8 mouse cellular contexts compared by ENCODE assay signal in the genomic region with DNA sequence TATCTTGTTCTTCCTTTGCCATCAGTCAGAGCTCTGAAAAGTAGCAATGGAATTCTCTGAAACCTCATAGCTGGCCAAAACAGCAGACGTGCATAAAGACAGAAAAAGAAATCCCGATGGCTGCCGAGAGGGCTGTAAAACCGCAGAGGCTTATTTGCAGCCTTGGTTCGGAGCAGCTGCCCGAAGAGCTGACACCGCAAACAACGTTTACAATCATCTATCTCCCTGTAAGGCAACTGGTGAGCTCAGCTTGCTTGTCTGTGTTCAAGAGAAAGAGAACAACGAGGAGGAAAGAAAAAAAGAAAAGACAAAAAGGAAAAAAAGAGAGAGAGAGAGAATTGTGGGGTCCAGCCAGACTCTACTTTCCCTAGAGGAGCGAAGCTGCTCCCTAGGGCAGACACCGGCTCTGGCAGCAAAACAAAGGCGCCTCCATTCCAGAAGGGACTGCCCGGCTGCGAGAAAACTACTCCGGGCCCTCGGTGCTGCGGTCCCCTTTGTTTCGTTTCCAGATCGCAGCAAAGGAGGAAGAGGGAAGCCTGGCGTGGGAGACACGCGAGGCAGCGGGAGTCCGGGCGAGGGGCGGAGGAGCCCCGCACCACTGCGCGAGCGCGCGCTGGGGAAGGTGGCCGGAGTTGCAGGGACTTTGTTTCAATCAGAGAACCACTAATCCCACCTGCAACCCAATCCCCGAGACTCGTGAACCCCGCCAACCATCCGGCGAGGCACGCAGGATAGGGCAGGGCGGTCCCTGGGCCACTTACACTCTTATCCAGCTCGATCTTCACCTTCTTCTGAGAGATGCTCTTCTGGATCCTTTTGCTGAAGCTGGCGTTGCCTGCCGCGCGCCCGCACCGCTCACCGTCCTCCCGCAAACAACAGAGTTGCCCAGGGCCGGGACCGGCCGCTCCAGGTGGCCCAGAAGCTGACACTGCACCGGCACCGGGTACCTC. TPM values are rescaled to one million over a fixed set of nuclear protein-coding genes. Genes with fewer than 3 reads are reported as not detected.
DNase-seq lines count a peak whose midpoint lies in the region; ATAC-seq and TF ChIP-seq lines count a peak whose summit lies in the region.

No protein-coding gene starts in this region.

- H3K36me3 ChIP-seq in heart, embryonic 13.5 days: peaks cover 18% of the 10 kb centered on the region
- no peaks in the 10 kb centered on the region; the same call in 1 of the 2 replicates for H3K36me3 ChIP-seq in liver, embryonic 16.5 days (ENCODE audit: control insufficient read depth, insufficient read depth)
- peaks cover 14% of the 10 kb centered on the region for H3K36me3 ChIP-seq in neural tube, embryonic 13.5 days
- H3K36me3 ChIP-seq in stomach, postnatal 0 days (ENCODE audit: control insufficient read depth, insufficient read depth, low read length): peaks cover 4% of the 10 kb centered on the region; the same call in 1 of the 2 replicates

- H3K4me3 ChIP-seq in embryonic fibroblast, embryonic 13.5 days (ENCODE audit: insufficient read depth, low read length): peak overlapping the region; percentile 96
- H3K4me3 ChIP-seq in heart, embryonic 13.5 days: peak overlapping the region; percentile 93
- H3K4me3 ChIP-seq in liver, embryonic 16.5 days (ENCODE audit: low read depth, low read length): peak overlapping the region; percentile 100
- peak overlapping the region; percentile 82 for H3K4me3 ChIP-seq in neural tube, embryonic 13.5 days
- H3K4me3 ChIP-seq in stomach, postnatal 0 days (ENCODE audit: low read depth, low read length): peak overlapping the region; percentile 97

- peak overlapping the region; percentile 44 for H3K27ac ChIP-seq in embryonic fibroblast, embryonic 13.5 days (ENCODE audit: insufficient read depth, low read length)
- H3K27ac ChIP-seq in heart, embryonic 13.5 days (replicated peaks): peak overlapping the region; percentile 97
- peak overlapping the region; percentile 88 for H3K27ac ChIP-seq in liver, embryonic 16.5 days (ENCODE audit: low read length)
- peak overlapping the region; percentile 99 for H3K27ac ChIP-seq in neural tube, embryonic 13.5 days (replicated peaks)
- H3K27ac ChIP-seq in stomach, postnatal 0 days (replicated peaks): peak overlapping the region; percentile 91

- DNase-seq in CD4-positive, CD25-positive, alpha-beta regulatory T cell, adult 2 months (ENCODE audit: low read depth, low spot score): peak; percentile 31
- peak; percentile 11 to 19 for DNase-seq in adrenal gland, postnatal 4 days (ENCODE audit: low spot score in 2 of 2)
- peak; percentile 61 for DNase-seq in kidney, postnatal 10 days
- peak; percentile 54 for DNase-seq in stomach, postnatal 0 days (ENCODE audit: low spot score)

- no peaks in the 10 kb centered on the region for H3K9me3 ChIP-seq in heart, embryonic 13.5 days
- no peaks in the 10 kb centered on the region for H3K9me3 ChIP-seq in liver, embryonic 16.5 days (replicated peaks; ENCODE audit: control insufficient read depth, low read length)
- no peaks in the 10 kb centered on the region for H3K9me3 ChIP-seq in neural tube, embryonic 13.5 days
- no peaks in the 10 kb centered on the region for H3K9me3 ChIP-seq in stomach, postnatal 0 days (ENCODE audit: control insufficient read depth, low read length)

- TF ChIP-seq POLR2A in embryonic fibroblast, embryonic 13.5 days (IDR thresholded peaks at IDR 0.05; ENCODE audit: low read depth, low read length): peak; percentile 23; the same call in 1 of the 2 replicates

- peak; percentile 45 for ATAC-seq in heart, embryonic 13.5 days (ENCODE audit: extremely low read depth, insufficient number of reproducible peaks, low FRiP score, low TSS enrichment)
- ATAC-seq in liver, embryonic 16.5 days (ENCODE audit: low read depth): peak; percentile 41
- ATAC-seq in neural tube, embryonic 13.5 days (ENCODE audit: low read depth): peak; percentile 77
- peak; percentile 45 for ATAC-seq in stomach, postnatal 0 days (ENCODE audit: low FRiP score, low TSS enrichment)

- WGBS in heart, embryonic 13.5 days: under 1% methylated on average over 54 of the region's 54 CpGs
- WGBS in liver, embryonic 16.5 days (ENCODE audit: insufficient replicate concordance): under 1% methylated on average over 54 of the region's 54 CpGs
- under 1% methylated on average over 54 of the region's 54 CpGs for WGBS in neural tube, embryonic 13.5 days
- under 1% methylated on average over 54 of the region's 54 CpGs for WGBS in stomach, postnatal 0 days

- peak overlapping the region; percentile 85 for H3K4me2 ChIP-seq in heart, embryonic 13.5 days
- H3K4me2 ChIP-seq in liver, embryonic 16.5 days (ENCODE audit: low read depth, low read length): peak overlapping the region; percentile 90
- H3K4me2 ChIP-seq in neural tube, embryonic 13.5 days: peak overlapping the region; percentile 74
- peak overlapping the region; percentile 64 for H3K4me2 ChIP-seq in stomach, postnatal 0 days (replicated peaks; ENCODE audit: low read depth)

- no peaks in the 10 kb centered on the region for H3K27me3 ChIP-seq in heart, embryonic 13.5 days (replicated peaks)
- no peaks in the 10 kb centered on the region for H3K27me3 ChIP-seq in liver, embryonic 16.5 days (ENCODE audit: control insufficient read depth, insufficient read depth, low read depth, low read length)
- no peaks in the 10 kb centered on the region for H3K27me3 ChIP-seq in neural tube, embryonic 13.5 days
- H3K27me3 ChIP-seq in stomach, postnatal 0 days (ENCODE audit: control insufficient read depth, insufficient read depth, low read length): no peaks in the 10 kb centered on the region

- H3K4me1 ChIP-seq in embryonic fibroblast, embryonic 13.5 days (ENCODE audit: control insufficient read depth, insufficient read depth, low read length): peaks cover 5% of the 10 kb centered on the region
- peaks cover 18% of the 10 kb centered on the region for H3K4me1 ChIP-seq in heart, embryonic 13.5 days
- H3K4me1 ChIP-seq in liver, embryonic 16.5 days (ENCODE audit: control insufficient read depth, low read depth, low read length): peaks cover 19% of the 10 kb centered on the region
- peaks cover 17% of the 10 kb centered on the region for H3K4me1 ChIP-seq in neural tube, embryonic 13.5 days (replicated peaks)
- no peaks in the 10 kb centered on the region for H3K4me1 ChIP-seq in stomach, postnatal 0 days (replicated peaks; ENCODE audit: control insufficient read depth, insufficient read depth)

- no peak for TF ChIP-seq CTCF in embryonic fibroblast, embryonic 13.5 days (IDR thresholded peaks at IDR 0.05; ENCODE audit: borderline replicate concordance, insufficient read depth, low read length)
- no peak for TF ChIP-seq CTCF in stomach, postnatal 0 days (IDR thresholded peaks at IDR 0.05; ENCODE audit: low read depth)

- H3K9ac ChIP-seq in heart, embryonic 13.5 days: peak overlapping the region; percentile 98
- peak overlapping the region; percentile 96 for H3K9ac ChIP-seq in liver, embryonic 16.5 days (ENCODE audit: low read depth, low read length)
- H3K9ac ChIP-seq in neural tube, embryonic 13.5 days: peak overlapping the region; percentile 94
- H3K9ac ChIP-seq in stomach, postnatal 0 days (ENCODE audit: low read length): peak overlapping the region; percentile 74

- no peak for TF ChIP-seq EP300 in stomach, postnatal 0 days (optimal IDR thresholded peaks at IDR 0.05)

RNA-seq across cellular contexts. Expression of gene Sap30, which starts 0.9 kb away (rescaled TPM):
- 10 to 100 TPM; 15.6 to 15.9 TPM for total RNA-seq in adrenal gland, postnatal 4 days (2021)
- polyA plus RNA-seq in embryonic fibroblast, embryonic 13.5 days (2011; ENCODE audit: insufficient read length, low read depth, missing spikeins): 11.2 and 14.8 TPM in 2 replicates
- 45.8 and 47.5 TPM in 2 replicates for polyA plus RNA-seq in heart, embryonic 13.5 days (2015; fragmentation: Nextera tagmentation; extraction: Ambion mirVana)
- 9.6 and 10.8 TPM in 2 replicates for polyA plus RNA-seq in liver, embryonic 16.5 days (2015; fragmentation: Nextera tagmentation; extraction: Ambion mirVana)
- polyA plus RNA-seq in neural tube, embryonic 13.5 days (2015; fragmentation: Nextera tagmentation; extraction: Ambion mirVana): 50.6 and 51.0 TPM in 2 replicates
- polyA plus RNA-seq in stomach, postnatal 0 days (2015; fragmentation: Nextera tagmentation; extraction: Ambion mirVana): 23.8 and 28.6 TPM in 2 replicates

RNA-seq across cellular contexts. Expression of gene Hmgb2, which starts 24.9 kb away (rescaled TPM):
- 100 to 1,000 TPM; 172 to 189 TPM for total RNA-seq in adrenal gland, postnatal 4 days (2021)
- polyA plus RNA-seq in embryonic fibroblast, embryonic 13.5 days (2011; ENCODE audit: insufficient read length, low read depth, missing spikeins): 26.8 and 35.4 TPM in 2 replicates
- polyA plus RNA-seq in heart, embryonic 13.5 days (2015; fragmentation: Nextera tagmentation; extraction: Ambion mirVana): 221 and 261 TPM in 2 replicates
- 226 and 279 TPM in 2 replicates for polyA plus RNA-seq in liver, embryonic 16.5 days (2015; fragmentation: Nextera tagmentation; extraction: Ambion mirVana)
- 85.6 and 87.2 TPM in 2 replicates for polyA plus RNA-seq in neural tube, embryonic 13.5 days (2015; fragmentation: Nextera tagmentation; extraction: Ambion mirVana)
- 158 and 220 TPM in 2 replicates for polyA plus RNA-seq in stomach, postnatal 0 days (2015; fragmentation: Nextera tagmentation; extraction: Ambion mirVana)

RNA-seq across cellular contexts. Expression of gene Scrg1, which starts 31.0 kb away (rescaled TPM):
- total RNA-seq in adrenal gland, postnatal 4 days (2021): 1 to 10 TPM; 1.5 to 1.9 TPM
- 1.0 TPM in 1 of 2 replicates, not detected in the other for polyA plus RNA-seq in embryonic fibroblast, embryonic 13.5 days (2011; ENCODE audit: insufficient read length, low read depth, missing spikeins)
- 1.3 and 1.4 TPM in 2 replicates for polyA plus RNA-seq in heart, embryonic 13.5 days (2015; fragmentation: Nextera tagmentation; extraction: Ambion mirVana)
- 0.54 TPM in 1 of 2 replicates, not detected in the other for polyA plus RNA-seq in liver, embryonic 16.5 days (2015; fragmentation: Nextera tagmentation; extraction: Ambion mirVana)
- polyA plus RNA-seq in neural tube, embryonic 13.5 days (2015; fragmentation: Nextera tagmentation; extraction: Ambion mirVana): 2.3 and 2.9 TPM in 2 replicates
- 0.65 and 0.98 TPM in 2 replicates for polyA plus RNA-seq in stomach, postnatal 0 days (2015; fragmentation: Nextera tagmentation; extraction: Ambion mirVana)

Comparison
In these comparisons a context has a peak if more than half of its experiments do, and no peak if none do; other contexts are left out.
1. Peak in every context shown above with its lines: DNase-seq, ATAC-seq, H3K4me3 ChIP-seq and H3K27ac ChIP-seq.
2. H3K27ac ChIP-seq: peak in every context shown above with its lines; median percentile 99 in neural tube, embryonic 13.5 days; 97 in heart, embryonic 13.5 days; 91 in stomach, postnatal 0 days; 88 in liver, embryonic 16.5 days; 44 in embryonic fibroblast, embryonic 13.5 days.